Mouse (Mus musculus): ENCODE results near the gene Spem2.

The Spem2 gene

DNA sequence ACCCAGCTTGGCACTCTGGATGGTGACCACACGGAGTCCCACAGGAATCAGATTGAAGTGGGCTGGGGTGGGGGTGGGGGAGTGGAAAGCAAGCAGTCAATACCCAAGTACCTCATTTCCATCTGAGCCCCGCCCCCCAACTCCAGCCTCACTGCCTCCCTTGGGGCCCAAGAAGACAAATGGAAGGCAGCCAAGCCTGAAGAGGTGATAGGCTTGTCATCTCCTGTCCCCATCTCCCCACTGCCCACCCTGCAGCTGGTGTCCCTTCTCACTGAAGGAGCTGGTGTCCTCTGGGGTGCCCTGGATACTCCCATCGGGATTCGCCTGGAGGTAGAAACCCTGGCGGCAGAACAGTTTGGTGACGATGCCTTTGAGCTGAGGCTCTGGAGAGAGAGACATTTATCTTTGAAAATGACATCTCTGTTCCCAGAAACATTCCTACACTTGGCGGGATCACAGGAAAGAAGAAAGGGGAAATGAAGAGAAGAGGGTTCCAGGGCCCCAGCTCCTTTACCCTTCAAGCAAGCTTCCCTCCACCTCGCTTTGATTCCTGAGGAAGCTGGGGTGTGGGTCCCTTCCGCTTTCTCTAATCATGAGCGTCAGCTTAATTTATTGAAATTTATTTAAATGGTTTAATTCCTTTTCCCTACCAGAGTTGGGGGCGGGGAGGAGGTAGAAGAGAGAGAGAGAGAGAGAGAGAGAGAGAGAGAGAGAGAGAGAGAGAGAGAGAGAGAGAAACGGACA, 18.7 kb downstream of the Spem2 start:
- DNase-seq (ENCODE audit: low read depth) = no peak

- DNase-seq (ENCODE audit: low read depth) = no peak
Measured at GRCm38 (mm10) chr11:69797924-69798323, 20.3 kb downstream of the Spem2 start.

- DNase-seq (ENCODE audit: low read depth) = no peak
Measured at GRCm38 (mm10) chr11:69795983-69796435, 22.3 kb downstream of the Spem2 start.

DNA sequence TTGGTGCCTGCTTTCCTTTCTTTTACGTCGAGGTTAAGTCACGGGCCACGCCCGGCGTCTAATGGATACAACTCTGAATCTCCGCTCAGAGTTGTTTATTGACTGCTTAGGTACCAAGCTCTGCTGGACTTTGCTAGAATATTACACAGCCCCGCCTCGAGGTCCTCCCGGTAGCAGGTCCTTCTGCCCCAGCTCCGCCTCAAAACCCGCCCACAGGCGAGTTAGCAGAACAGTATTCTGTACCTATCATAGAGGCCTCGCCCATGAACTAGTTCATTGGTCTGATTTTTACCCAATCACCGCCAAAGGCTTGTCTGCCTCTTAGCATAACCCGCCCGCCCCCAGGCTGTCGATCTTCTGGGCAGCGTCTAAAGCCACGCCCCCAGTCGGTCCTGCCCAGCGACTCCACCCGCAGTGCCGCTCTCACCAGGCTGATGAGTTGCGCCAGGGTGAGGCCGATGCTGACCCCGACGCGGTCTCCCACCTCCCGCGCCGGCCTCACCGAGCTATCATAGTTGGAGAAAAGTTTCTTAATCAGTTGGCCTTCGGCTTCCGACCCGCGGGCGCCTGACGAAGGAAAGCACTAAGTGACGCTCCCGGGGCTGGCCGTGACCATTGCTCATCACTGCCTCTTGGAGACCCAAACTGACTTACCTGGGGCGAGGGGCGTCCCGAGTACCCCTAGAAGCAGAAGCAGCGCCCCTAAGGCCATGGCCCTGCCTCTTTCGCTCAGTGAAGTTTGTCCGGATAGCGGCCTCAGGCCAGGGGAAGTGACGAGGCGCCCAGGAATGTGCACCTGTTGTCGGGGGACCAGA, 22.9 kb downstream of the Spem2 start, which contains the start of gene Chrnb1:
Chrnb1 (minus strand) TSS at position 776 of the 815 bp plus-strand sequence.
- DNase-seq (ENCODE audit: low read depth) = peak; percentile 96

DNA sequence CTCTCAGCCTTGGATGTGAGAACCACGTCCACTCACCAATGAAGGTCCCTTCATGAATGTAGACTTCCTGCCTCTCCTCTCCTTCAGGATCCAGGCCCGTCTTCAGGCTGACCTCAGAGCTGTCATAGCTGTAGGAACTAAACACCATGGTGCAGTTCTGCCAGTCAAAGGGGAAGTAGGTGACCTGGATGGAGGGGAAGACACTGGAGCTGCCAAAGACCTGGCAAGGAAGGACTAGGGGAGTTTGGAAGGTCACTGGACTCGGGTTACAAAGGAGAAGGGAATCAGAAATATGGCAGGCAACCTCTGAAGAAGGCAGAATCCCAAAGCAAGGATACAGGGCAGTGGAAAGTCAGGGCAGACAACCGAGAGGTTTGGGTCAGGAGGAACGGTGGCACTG, 24.8 kb downstream of the Spem2 start:
- DNase-seq (ENCODE audit: low read depth) = no peak

GRCm38 (mm10) chr11:69791420-69791819, 26.8 kb downstream of the Spem2 start:
- DNase-seq (ENCODE audit: low read depth) = no peak

DNA sequence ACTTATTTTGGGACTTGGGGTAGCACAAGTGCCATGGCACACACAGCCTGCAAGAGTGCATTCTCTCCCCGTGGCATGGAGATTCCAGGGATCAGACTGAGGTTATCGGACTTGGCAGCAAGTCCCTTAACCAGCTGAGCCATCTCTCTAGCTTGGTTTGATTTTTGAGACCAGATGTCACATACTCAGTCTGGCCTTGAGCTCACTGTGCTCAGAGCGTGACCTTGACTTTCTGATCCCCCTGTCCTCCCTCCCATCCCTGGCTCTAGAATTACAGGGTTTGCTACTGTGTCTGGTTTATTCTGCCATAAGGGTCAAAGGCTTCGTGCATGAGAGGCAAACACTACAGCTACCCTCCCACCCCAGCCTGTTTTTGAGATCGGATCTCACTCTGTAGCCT, 28.8 kb downstream of the Spem2 start:
- DNase-seq (ENCODE audit: low read depth) = no peak

DNA sequence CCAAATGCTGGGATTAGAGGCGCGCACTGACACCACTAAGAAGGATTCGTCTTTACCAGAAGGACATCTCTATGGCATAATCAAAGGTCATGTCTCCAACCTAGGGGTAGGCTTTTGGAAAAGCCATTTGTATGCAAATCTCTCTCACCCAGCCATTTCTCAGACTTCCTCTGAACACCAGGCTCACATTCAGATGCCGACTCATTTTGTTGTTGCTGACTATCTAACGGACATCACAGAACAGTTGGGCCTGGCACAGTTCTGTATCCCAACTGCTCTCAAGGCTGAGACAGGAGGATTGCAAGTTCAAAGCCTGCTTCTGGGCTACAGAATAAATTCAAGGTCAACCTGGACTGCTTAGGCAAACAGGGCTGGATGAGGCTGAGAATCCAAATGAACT, 31.0 kb downstream of the Spem2 start:
- DNase-seq (ENCODE audit: low read depth) = no peak

DNA sequence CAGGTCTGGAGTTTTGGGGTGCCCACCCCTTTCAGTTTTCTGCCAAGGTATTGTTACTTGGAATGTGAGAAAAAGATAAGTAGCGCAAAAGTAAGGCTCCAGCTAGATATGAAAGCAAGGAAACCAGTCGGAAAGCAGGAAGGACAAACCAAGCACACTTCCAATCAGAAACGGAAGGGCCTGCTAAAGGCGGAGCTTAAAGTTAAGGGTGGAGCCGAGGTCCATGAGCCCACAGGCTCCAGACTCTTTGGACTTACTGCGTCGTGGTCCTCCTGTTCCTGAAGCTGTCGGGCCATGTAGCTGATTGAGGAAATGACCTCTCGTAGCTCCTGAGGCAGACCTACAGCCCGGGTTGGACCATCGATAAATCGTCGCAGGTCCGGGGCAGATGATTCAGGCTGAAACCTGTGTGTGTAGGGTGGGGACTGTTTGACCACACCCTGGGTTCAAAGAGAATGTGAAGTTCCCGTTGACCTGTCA, 33.4 kb downstream of the Spem2 start:
- peak; percentile 72 for DNase-seq (ENCODE audit: low read depth)

DNA sequence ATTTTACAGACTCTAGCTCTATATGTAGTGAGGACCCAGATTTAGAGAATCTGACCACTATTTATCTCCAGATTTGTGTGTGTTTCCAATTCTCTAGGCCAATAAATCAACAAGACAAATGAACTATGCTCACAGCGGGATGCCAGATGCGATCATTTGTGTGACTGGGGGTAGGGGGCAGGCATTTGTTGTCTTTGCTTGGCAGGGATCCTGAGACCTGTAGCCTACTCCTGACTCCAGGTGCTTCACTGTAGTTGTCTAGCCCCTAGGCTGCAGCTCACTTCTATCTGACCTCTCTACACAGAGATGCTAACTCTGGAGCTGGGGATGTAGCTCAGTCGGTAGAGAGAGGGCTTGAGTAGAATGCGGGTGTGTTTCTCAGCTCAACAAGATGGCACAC, 36.4 kb downstream of the Spem2 start:
- no peak for DNase-seq (ENCODE audit: low read depth)

- DNase-seq (ENCODE audit: low read depth) = no peak
Measured at GRCm38 (mm10) chr11:69778985-69779384, 39.3 kb downstream of the Spem2 start.

DNA sequence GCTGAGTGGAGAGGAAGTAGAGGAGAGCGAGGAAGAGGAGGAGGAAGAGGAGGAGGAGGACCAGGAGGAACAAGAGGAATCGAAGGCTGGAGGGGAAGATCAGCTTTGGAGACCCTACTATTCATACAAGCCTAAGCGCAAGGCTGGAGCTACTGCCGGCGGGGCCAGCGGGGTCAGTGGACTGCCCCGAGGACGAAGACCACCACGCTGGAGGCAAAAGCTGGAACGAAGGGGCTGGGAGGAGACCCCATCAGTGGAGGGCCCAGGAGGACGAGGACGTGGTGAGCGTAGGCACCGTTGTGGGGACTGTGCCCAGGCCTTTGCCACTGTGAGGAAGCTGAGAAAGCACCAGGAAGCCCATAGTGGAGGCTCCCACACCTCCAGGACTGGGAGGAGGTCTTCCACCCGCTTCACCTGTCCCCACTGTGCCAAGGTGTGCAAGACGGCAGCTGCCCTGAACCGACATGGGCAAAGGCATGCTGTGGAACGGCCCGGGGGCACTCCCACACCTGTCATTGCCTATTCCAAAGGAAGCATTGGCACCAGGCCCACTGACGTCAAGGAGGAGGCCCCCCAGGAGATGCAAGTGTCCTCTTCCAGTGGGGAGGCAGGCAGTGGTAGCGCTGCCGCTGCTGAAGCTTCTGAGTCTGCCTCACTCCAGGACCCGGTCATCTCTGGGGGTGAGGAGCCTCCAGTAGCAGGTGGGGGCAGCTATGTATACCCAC, 39.8 kb downstream of the Spem2 start:
- no peak for DNase-seq (ENCODE audit: low read depth)

DNA sequence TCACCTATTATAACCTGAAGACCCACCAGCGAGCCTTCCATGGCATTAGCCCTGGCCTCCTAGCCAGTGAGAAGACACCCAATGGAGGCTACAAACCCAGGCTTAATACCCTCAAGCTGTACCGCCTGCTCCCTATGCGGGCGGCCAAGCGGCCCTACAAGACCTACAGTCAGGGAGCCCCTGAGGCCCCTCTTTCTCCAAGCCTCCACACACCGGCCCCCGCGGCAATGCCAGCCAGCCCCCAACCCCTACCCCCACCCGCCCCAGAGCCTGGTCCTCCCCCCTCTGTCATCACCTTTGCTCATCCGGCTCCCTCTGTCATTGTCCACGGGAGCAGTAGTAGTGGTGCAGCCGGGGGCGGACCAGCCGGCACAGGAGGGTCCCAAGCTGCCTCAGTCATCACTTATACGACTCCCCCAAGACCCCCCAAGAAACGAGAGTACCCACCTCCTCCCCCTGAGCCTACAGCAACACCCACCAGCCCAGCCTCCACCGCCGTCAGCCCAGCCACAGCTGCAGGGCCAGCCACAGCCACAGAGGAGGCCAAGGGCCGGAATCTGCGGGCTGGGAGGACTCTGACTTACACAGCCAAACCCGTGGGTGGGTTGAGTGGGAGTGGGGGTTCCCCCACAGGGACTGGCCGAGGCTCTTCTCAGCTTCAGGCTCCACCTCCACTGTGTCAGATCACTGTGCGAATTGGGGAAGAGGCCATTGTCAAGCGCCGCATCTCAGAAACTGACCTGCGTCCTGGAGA, 40.6 kb downstream of the Spem2 start:
- DNase-seq (ENCODE audit: low read depth) = no peak

DNA sequence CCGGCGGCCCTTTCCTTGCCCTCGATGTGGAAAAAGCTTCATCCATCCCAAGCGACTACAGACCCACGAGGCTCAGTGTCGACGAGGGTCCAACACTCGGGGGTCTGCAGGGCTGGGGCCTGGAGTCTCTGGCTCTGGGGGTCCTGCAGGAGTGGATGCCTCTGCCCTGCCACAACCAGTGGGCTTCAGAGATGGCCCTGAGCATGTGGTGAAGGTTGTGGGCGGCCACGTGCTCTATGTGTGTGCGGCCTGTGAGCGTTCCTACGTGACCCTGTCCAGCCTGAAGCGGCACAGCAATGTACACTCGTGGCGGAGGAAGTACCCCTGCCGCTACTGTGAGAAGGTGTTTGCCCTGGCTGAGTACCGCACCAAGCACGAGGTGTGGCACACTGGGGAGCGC, 41.8 kb downstream of the Spem2 start:
- DNase-seq (ENCODE audit: low read depth) = no peak

DNA sequence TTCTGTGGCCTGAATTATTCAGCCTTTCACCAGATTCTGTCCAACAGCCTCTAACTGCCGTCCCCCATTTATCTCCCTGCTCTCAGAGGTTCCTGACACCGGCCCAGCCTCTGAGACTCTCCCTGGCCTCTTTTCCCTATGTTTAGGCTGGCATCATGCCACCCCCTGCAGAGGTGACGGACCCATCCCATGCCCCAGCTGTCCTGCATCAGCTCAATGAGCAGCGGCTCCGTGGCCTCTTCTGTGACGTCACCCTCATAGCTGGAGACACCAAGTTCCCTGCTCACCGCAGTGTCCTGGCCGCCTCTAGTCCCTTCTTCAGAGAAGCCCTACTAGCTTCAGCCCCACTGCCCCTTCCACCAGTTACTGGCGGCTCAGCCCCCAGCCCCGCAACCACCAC, 42.5 kb downstream of the Spem2 start:
- no peak for DNase-seq (ENCODE audit: low read depth)

DNA sequence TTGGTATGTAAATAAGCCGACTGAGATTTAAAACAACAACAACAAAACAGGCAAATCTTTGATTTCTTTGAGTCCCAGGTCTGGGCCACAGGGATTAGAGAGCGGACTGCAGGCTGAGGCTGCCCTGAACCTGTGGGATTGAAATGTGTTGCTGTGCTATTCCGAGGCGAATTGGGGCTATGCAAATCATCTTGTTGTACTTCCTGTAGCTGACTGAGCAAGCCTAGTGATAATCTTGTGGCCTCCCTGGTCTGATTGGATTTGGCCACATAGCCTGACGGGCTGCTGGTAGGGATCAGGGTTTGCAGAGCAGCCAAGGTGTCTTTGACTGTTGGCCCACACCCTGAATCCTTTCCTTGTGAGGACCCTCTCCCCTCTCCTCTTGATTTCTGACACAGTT, 43.3 kb downstream of the Spem2 start:
- DNase-seq (ENCODE audit: low read depth) = no peak

DNA sequence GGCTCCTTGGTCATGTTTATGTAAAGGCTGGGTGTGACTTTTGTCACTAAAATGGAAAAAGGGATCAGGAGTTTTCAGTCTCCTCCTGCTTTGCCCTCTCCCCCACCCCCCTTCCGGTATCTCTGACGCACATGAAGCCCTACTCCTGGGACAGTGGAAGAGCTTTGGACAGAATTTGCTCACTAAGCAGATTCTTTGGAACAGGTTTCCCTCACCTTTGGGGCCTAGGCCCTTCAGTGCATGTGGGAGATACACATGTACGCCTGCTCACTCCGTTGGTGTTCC, 50.7 kb downstream of the Spem2 start:
- no peak for DNase-seq (ENCODE audit: low read depth)

- DNase-seq (ENCODE audit: low read depth) = no peak
Measured at GRCm38 (mm10) chr11:69766872-69767624, 51.2 kb downstream of the Spem2 start.

All from c-Kit-positive CD71-positive TER-119-negative erythroid progenitor cells, embryonic 14.5 days (primary cell).